Mouse (Mus musculus) naive thymus-derived CD4-positive, alpha-beta T cell, adult 2 months (primary cell): ENCODE measurements around the gene Ctu1.
"Not testable (repeated sequence)": the region's sequence is repeated elsewhere in the genome, so short reads cannot be mapped to it uniquely, and the experiment has no call there.

Experiments
- DNase-seq: peaks from one replicate; pipeline ENCODE4 v3.0.0-alpha.2; 2011; ENCODE audit warnings: low read depth

Gene Ctu1

GRCm38 (mm10) chr7:43680960-43681359, 9.1 kb downstream of the Ctu1 start:
- DNase-seq, result peak; percentile 73

- DNase-seq, result not testable (repeated sequence)
Measured at GRCm38 (mm10) chr7:43682511-43682910, 10.7 kb downstream of the Ctu1 start.

GRCm38 (mm10) chr7:43685088-43685487, 13.3 kb downstream of the Ctu1 start:
- no peak for DNase-seq

- no peak for DNase-seq
Measured at GRCm38 (mm10) chr7:43690118-43690517, 18.3 kb downstream of the Ctu1 start, which contains the start of gene Klk14. TSS of gene Klk14 (plus strand) at chr7:43690418.

GRCm38 (mm10) chr7:43710031-43710430, 38.2 kb downstream of the Ctu1 start:
- no peak for DNase-seq

- no peak for DNase-seq
Measured at GRCm38 (mm10) chr7:43712267-43712666, 40.5 kb downstream of the Ctu1 start, which contains the start of gene Klk13. TSS of gene Klk13 (plus strand) at chr7:43712567.

GRCm38 (mm10) chr7:43712917-43713316, 41.1 kb downstream of the Ctu1 start:
- DNase-seq, result no peak

- no peak for DNase-seq
Measured at GRCm38 (mm10) chr7:43713741-43714351, 42.0 kb downstream of the Ctu1 start.
